Mouse (Mus musculus) embryo, embryonic 10.5 days (tissue): Measurements from ENCODE around the gene Gm1113.

ENCODE experiments used
- DNase-seq: peaks from one replicate; pipeline ENCODE4 v3.0.0-alpha.2; 2015; ENCODE audit warnings: low spot score

Gm1113 gene

GRCm38 (mm10) chr9:35518169-35518568 lies at the start of gene Gm1113:
Gene Gm1113 (minus strand): TSS chr9:35518269.
- no peak for DNase-seq

- no peak for DNase-seq
These were observed 46.6 kb upstream of the Gm1113 start for GRCm38 (mm10) chr9:35564536-35565240.

GRCm38 (mm10) chr9:35561583-35561982 lies 43.5 kb upstream of the Gm1113 start:
- no peak for DNase-seq

GRCm38 (mm10) chr9:35561076-35561475 lies 43.0 kb upstream of the Gm1113 start:
- DNase-seq: no peak

GRCm38 (mm10) chr9:35559009-35559890 lies 41.2 kb upstream of the Gm1113 start:
- DNase-seq: peak; percentile 97

GRCm38 (mm10) chr9:35558257-35559008 lies 40.4 kb upstream of the Gm1113 start, which contains the start of the genes Ddx25 and Pus3:
Gene Ddx25 (minus strand): TSS chr9:35558528.
Gene Pus3 (plus strand): TSS chr9:35558595.
- peak; percentile 72 for DNase-seq

GRCm38 (mm10) chr9:35556494-35557102 lies 38.5 kb upstream of the Gm1113 start:
- no peak for DNase-seq

GRCm38 (mm10) chr9:35548455-35548854 lies 30.4 kb upstream of the Gm1113 start:
- DNase-seq: no peak

GRCm38 (mm10) chr9:35546745-35547144 lies 28.7 kb upstream of the Gm1113 start:
- DNase-seq: no peak

GRCm38 (mm10) chr9:35545704-35546103 lies 27.6 kb upstream of the Gm1113 start:
- no peak for DNase-seq

- DNase-seq: no peak
These were observed 26.6 kb upstream of the Gm1113 start for GRCm38 (mm10) chr9:35544666-35545065.

- no peak for DNase-seq
These were observed 25.2 kb upstream of the Gm1113 start for GRCm38 (mm10) chr9:35543099-35543860.

GRCm38 (mm10) chr9:35541941-35542340 lies 23.9 kb upstream of the Gm1113 start:
- DNase-seq: no peak

GRCm38 (mm10) chr9:35541488-35541887 lies 23.4 kb upstream of the Gm1113 start:
- peak; percentile 92 for DNase-seq

- no peak for DNase-seq
These were observed 23.0 kb upstream of the Gm1113 start for GRCm38 (mm10) chr9:35541024-35541423.

GRCm38 (mm10) chr9:35539001-35539750 lies 21.1 kb upstream of the Gm1113 start:
- DNase-seq: no peak

GRCm38 (mm10) chr9:35535876-35536275 lies 17.8 kb upstream of the Gm1113 start:
- no peak for DNase-seq

- peak; percentile 94 for DNase-seq
These were observed 17.0 kb upstream of the Gm1113 start for GRCm38 (mm10) chr9:35535110-35535509.

- DNase-seq: no peak
These were observed 15.2 kb upstream of the Gm1113 start for GRCm38 (mm10) chr9:35533266-35533665.

GRCm38 (mm10) chr9:35529796-35530195 lies 11.7 kb upstream of the Gm1113 start:
- peak; percentile 83 for DNase-seq
